Mouse (Mus musculus) MEL-GATA-1-ER (cell line): ENCODE results near the gene Slc43a3.
"Not testable (repeated sequence)": the region's sequence is repeated elsewhere in the genome, so short reads cannot be mapped to it uniquely, and the experiment has no call there.

Experiments
- DNase-seq: peaks from one replicate; pipeline ENCODE4 v3.0.0-alpha.2; 2012; ENCODE audit warnings: low read depth; ENCODE audit errors: extremely low read depth

Gene Slc43a3

GRCm38 (mm10) chr2:84936474-84937429 lies at the start of gene Slc43a3:
Gene Slc43a3, plus strand, starts transcription at chr2:84936579.
- DNase-seq, result peak; percentile 95

- no peak for DNase-seq
These were observed 49.5 kb upstream of the Slc43a3 start for GRCm38 (mm10) chr2:84886821-84887281.

- DNase-seq, result peak; percentile 52
These were observed 48.7 kb upstream of the Slc43a3 start for GRCm38 (mm10) chr2:84887411-84888271.

GRCm38 (mm10) chr2:84888657-84889315 lies 47.6 kb upstream of the Slc43a3 start:
- DNase-seq, result peak; percentile 71

GRCm38 (mm10) chr2:84889316-84890044 lies 46.9 kb upstream of the Slc43a3 start:
- DNase-seq, result no peak

GRCm38 (mm10) chr2:84890045-84890340 lies 46.4 kb upstream of the Slc43a3 start:
- peak; percentile 57 for DNase-seq

DNA sequence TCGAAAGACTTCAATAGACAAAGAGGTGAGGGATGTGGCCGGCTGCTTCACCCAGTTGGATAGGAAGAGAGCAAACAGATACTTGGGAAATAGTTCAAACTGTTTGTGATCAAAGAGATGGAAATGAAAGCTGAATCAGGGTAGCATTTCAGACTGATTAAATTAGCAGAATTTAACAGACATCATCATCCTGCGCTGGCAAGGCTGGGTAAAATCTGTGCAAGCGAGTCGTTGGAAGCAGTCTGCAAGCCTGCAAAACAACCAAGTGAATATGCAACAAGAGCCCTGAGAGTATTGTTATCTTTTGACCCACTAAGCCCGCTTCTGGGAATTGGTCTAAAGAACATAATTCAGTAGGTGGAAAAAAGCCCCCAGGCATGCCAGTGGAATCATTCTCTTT lies 43.0 kb upstream of the Slc43a3 start:
- no peak for DNase-seq

DNA sequence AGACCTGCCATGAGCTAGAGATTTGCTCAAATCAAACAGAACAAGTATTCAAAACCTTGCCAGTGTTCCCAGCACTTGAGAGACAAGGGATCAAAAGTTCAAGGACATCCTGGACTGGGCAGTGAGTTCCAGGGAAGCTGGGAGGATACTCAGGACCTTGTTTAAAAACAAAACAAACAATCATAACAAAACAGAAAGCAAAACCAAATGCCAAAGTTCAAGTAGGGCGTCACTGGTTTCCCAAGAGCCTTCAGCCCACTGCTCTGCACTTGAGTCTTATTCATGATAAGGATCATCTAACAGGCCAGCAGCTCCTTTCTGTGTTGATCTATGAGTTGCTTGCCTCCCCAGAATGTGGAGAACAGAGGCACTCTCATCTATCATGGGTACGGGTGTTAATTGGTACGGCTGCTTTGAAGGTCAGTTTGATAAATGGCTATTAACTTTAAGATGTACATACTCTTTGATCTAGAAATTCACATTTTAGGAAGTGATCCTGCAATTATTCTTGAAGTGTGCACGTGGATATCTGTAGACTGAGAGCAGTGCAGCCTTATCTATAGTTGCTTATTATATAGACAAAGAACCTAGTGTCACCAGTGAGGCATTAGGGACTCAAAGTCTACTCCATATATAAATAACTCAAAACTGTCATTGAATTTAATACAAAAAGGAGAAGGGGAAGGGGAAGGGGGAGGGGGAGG lies 40.7 kb upstream of the Slc43a3 start:
- no peak for DNase-seq

DNA sequence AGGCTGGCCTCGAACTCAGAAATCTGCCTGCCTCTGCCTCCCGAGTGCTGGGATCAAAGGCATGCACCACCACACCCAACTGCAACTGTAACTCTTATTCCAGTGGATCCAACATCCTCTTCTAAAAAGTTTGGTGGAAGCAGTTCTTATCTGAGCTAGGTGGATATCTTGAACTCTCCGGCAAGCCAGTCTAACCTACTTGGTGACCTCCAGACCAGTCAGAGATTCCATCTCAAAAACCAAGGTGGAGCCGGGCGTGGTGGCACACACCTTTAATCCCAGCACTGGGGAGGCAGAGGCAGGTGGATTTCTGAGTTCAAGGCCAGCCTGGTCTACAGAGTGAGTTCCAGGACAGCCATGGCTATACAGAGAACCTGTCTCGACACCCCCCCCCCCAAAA lies 39.7 kb upstream of the Slc43a3 start:
- not testable (repeated sequence) for DNase-seq

- no peak for DNase-seq
These were observed 23.7 kb upstream of the Slc43a3 start for GRCm38 (mm10) chr2:84912722-84913121.

- DNase-seq, result no peak
These were observed 22.5 kb upstream of the Slc43a3 start for GRCm38 (mm10) chr2:84913881-84914280.

DNA sequence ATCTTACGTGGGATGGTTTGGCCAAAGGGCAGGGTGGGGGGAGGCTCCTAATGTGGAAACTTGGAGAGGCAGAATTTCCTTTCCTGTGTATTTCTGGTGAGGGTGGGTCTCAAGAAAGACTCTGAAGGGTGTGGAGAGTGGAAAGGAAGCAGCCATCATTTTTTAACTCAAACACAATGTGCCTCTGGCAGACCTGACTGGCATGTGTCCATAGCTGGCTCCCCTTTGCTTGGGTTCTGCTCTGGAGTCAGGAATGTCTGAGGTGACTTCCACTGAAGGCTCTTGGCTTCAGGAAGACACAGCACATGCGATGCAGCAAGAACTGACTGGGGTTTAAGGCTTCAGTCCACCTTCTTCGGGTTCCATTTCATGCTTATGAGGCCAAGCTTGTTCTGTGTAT lies 21.0 kb upstream of the Slc43a3 start:
- no peak for DNase-seq

GRCm38 (mm10) chr2:84916548-84917320 lies 19.6 kb upstream of the Slc43a3 start:
- no peak for DNase-seq

DNA sequence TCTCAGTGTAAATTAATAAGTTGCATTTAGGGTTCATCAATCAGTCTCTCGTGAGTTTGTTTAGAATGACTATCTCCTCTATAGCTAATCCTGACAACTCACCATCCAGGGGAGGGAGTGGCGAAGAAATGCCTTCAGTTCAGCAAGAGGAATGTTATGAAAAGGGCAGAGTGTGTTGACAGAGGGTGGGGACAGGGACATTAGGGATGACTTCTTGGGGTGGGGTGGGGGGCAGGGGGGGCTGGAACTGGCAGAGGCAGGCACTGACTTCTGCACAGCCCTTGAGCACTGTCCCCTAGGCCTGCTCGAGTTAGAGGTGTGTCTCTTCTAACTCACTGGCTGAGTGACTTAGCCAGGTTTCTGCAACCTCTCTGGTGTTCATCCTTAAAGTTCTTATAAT lies 18.2 kb upstream of the Slc43a3 start:
- DNase-seq, result no peak

DNA sequence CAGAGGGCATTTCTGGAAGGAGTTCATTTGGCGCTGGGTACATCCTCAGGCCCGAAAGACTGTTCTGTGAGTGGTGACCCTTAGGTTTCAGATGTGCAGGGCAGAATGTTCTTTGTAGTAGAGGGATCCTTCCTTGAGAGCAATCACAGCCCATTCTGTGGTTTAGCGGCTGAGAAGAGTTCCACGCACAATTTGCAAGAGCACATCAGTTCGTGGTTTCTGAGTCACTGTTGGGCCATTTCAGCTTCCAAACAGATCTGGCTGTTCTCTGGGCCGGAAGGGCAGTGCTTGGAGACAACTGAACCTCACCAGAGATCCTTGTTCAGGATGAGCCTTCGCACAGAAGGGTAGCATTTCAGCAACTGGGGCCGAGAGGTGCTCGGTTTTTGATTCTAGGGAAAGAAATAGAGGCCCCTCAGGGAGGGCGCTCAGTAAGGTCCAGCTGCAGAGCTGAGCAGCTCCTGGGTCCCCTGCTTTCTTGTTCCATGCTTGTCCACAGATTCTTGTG lies 16.7 kb upstream of the Slc43a3 start:
- DNase-seq, result no peak

DNA sequence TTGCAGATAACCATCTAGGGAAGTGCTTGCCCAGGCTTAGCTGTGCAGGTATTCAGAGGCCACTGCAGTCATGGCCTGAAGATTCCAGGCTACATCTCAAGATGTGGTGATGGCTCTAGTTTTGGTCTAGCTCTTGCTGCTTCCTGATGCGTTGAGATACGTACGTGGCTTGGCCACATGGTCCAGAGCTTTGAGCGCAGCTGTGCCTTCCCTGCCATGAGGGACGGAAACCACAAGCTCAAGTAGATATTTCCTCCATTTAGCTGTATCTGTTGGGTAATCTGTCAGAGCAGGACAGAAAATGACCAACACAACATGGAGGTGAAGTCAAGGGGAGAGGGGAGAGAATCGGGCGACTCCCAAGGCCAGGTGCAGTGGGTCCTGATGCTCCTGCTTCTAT lies 6.2 kb upstream of the Slc43a3 start:
- no peak for DNase-seq

GRCm38 (mm10) chr2:84933992-84934648 lies 2.3 kb upstream of the Slc43a3 start:
- no peak for DNase-seq

- DNase-seq, result no peak
These were observed 1.8 kb upstream of the Slc43a3 start for GRCm38 (mm10) chr2:84934649-84935007.

DNA sequence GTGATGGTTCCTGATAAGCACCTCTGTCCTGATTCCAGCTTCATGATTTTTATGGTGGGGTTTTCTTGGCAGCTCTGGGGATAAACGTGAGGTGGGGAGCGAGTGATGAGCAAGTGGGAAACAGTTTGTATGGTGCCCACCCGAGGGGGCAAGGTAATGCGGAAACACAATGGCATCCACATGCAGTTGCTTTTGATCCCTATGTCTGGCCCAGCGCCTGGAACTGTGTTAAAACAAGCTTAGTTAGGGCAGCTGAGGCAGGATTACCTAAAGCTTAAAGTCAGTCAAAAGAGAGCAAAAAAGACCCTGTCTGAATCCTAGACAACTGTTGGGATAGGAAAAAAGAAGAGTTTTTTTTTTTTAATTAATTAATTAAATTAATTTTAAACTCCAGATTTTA lies 1.3 kb upstream of the Slc43a3 start:
- DNase-seq, result no peak
